Comparison of ENCODE assay signal across 9 mouse cellular contexts in genomic region chr15:5145196-5145945, GRCm38 (mm10). TPM values are rescaled to one million over a fixed set of nuclear protein-coding genes. Genes with fewer than 3 reads are reported as not detected.
A peak's percentile ranks its signal among the peaks of the same experiment; 100 is the strongest.
DNase-seq lines count a peak whose midpoint lies in the region; ATAC-seq and TF ChIP-seq lines count a peak whose summit lies in the region.
"Had no signal": no experiment of that assay in that cellular context is flagged by ENCODE, and none has a peak within 500 bp of the region (broad histone marks: within the 10 kb centered on the region; RNA-seq: fewer than 3 reads in every experiment).

No protein-coding gene starts in this region.

- no peak for TF ChIP-seq CTCF in gastrocnemius, adult 2 months (IDR thresholded peaks at IDR 0.05)

- no peaks in the 10 kb centered on the region for H3K36me3 ChIP-seq in forebrain, embryonic 11.5 days (ENCODE audit: control insufficient read depth, insufficient read depth, low read length)
- peaks cover 15% of the 10 kb centered on the region for H3K36me3 ChIP-seq in liver, embryonic 12.5 days

- H3K9me3 ChIP-seq in forebrain, embryonic 11.5 days (ENCODE audit: control insufficient read depth, low read length): no peaks in the 10 kb centered on the region
- no peaks in the 10 kb centered on the region for H3K9me3 ChIP-seq in liver, embryonic 12.5 days (replicated peaks)

- WGBS in forebrain, embryonic 11.5 days: 44% methylated on average over 9 of the region's 9 CpGs
- WGBS in liver, embryonic 12.5 days (ENCODE audit: insufficient replicate concordance): 51% methylated on average over 9 of the region's 9 CpGs

- H3K9ac ChIP-seq in forebrain, embryonic 11.5 days (ENCODE audit: low read length): no peak overlapping the region; the same call in 1 of the 2 replicates
- peak overlapping the region; percentile 98 for H3K9ac ChIP-seq in liver, embryonic 12.5 days

- H3K4me3 ChIP-seq in gastrocnemius, adult 2 months: peak overlapping the region; percentile 98
- peak overlapping the region; percentile 60 for H3K4me3 ChIP-seq in forebrain, embryonic 11.5 days (ENCODE audit: low read depth, low read length)
- peak overlapping the region; percentile 97 for H3K4me3 ChIP-seq in liver, embryonic 12.5 days

- intact Hi-C loops in gastrocnemius, adult 2 months (cut with DNase I): loop anchor here (2.0 kb wide), 1 partner anchor 29 kb away; the partner anchor contains the start of gene Rpl37
- intact Hi-C loops in gastrocnemius, postnatal 36 days (cut with DNase I): no loop called here

- H3K27me3 ChIP-seq in forebrain, embryonic 11.5 days (ENCODE audit: control insufficient read depth, insufficient read depth, low read length): no peaks in the 10 kb centered on the region
- H3K27me3 ChIP-seq in liver, embryonic 12.5 days (replicated peaks): no peaks in the 10 kb centered on the region

- ATAC-seq in forebrain, embryonic 11.5 days (replicated peaks; ENCODE audit: low FRiP score): no peak
- no peak for ATAC-seq in liver, embryonic 12.5 days

- H3K4me2 ChIP-seq in forebrain, embryonic 11.5 days (ENCODE audit: low read depth, low read length, severe bottlenecking): peak overlapping the region; percentile 70
- H3K4me2 ChIP-seq in liver, embryonic 12.5 days: peak overlapping the region; percentile 83

- no peak for DNase-seq in gastrocnemius, adult 2 months
- no peak for DNase-seq in gastrocnemius, postnatal 36 days
- DNase-seq in 416B (ENCODE audit: low read depth): peak; percentile 78
- DNase-seq in forebrain, embryonic 11.5 days (ENCODE audit: low spot score): no peak
- no peak for DNase-seq in right cerebral cortex, postnatal 36 days (ENCODE audit: low spot score in 2 of 2)
- no peak for DNase-seq in frontal cortex, adult 2 months (ENCODE audit: extremely low spot score in 1 of 2, low spot score in 1 of 2)
- DNase-seq in gastrocnemius, adult 18-20 months (ENCODE audit: low spot score): no peak
- DNase-seq: cerebellum, adult 11-12 months had no signal

- no peaks in the 10 kb centered on the region; the same call in 1 of the 2 replicates for H3K4me1 ChIP-seq in forebrain, embryonic 11.5 days (replicated peaks; ENCODE audit: control insufficient read depth, insufficient read depth, low read length)
- H3K4me1 ChIP-seq in liver, embryonic 12.5 days: peaks cover 66% of the 10 kb centered on the region

- H3K27ac ChIP-seq in gastrocnemius, adult 2 months: peak overlapping the region; percentile 35; the same call in 1 of the 2 replicates
- H3K27ac ChIP-seq in forebrain, embryonic 11.5 days (ENCODE audit: low read depth, low read length): no peak overlapping the region
- peak overlapping the region; percentile 96 for H3K27ac ChIP-seq in liver, embryonic 12.5 days

RNA-seq across cellular contexts. Expression of gene Prkaa1, which starts 1.7 kb away (rescaled TPM):
- total RNA-seq in gastrocnemius, adult 2 months (2021): 10 to 100 TPM; 10.0 to 12.7 TPM
- 1 to 10 TPM; 9.0 to 9.4 TPM for total RNA-seq in gastrocnemius, postnatal 36 days (2021)
- polyA plus RNA-seq in forebrain, embryonic 11.5 days (2014; fragmentation: Nextera tagmentation; extraction: Ambion mirVana): 15.7 and 16.3 TPM in 2 replicates
- polyA plus RNA-seq in liver, embryonic 12.5 days (2016; fragmentation: Nextera tagmentation; extraction: Ambion mirVana): 21.3 and 22.3 TPM in 2 replicates
- polyA plus RNA-seq in frontal cortex, adult 2 months (2012; rRNA removed): 13.0 and 14.1 TPM in 2 replicates
- 10 to 100 TPM; 10.2 to 10.8 TPM for total RNA-seq in gastrocnemius, adult 18-20 months (2021)

RNA-seq across cellular contexts. Expression of gene Rpl37, which starts 28.9 kb away (rescaled TPM):
- total RNA-seq in gastrocnemius, adult 2 months (2021): 100 to 1,000 TPM; 178 to 188 TPM
- 100 to 1,000 TPM; 140 to 189 TPM for total RNA-seq in gastrocnemius, postnatal 36 days (2021)
- polyA plus RNA-seq in forebrain, embryonic 11.5 days (2014; fragmentation: Nextera tagmentation; extraction: Ambion mirVana): 418 and 471 TPM in 2 replicates
- polyA plus RNA-seq in liver, embryonic 12.5 days (2016; fragmentation: Nextera tagmentation; extraction: Ambion mirVana): 532 and 540 TPM in 2 replicates
- polyA plus RNA-seq in frontal cortex, adult 2 months (2012; rRNA removed): 1,075 and 1,203 TPM in 2 replicates
- 100 to 1,000 TPM; 186 to 194 TPM for total RNA-seq in gastrocnemius, adult 18-20 months (2021)

RNA-seq across cellular contexts. Expression of gene Card6, which starts 37.0 kb away (rescaled TPM):
- total RNA-seq in gastrocnemius, adult 2 months (2021): 1 to 10 TPM; 1.9 to 2.0 TPM
- total RNA-seq in gastrocnemius, postnatal 36 days (2021): 1 to 10 TPM; 2.2 TPM
- polyA plus RNA-seq in forebrain, embryonic 11.5 days (2014; fragmentation: Nextera tagmentation; extraction: Ambion mirVana): 0.97 and 1.6 TPM in 2 replicates
- polyA plus RNA-seq in liver, embryonic 12.5 days (2016; fragmentation: Nextera tagmentation; extraction: Ambion mirVana): 0.85 and 1.0 TPM in 2 replicates
- polyA plus RNA-seq in frontal cortex, adult 2 months (2012; rRNA removed): 0.84 and 0.90 TPM in 2 replicates
- 1 to 10 TPM; 2.4 to 2.7 TPM for total RNA-seq in gastrocnemius, adult 18-20 months (2021)

RNA-seq across cellular contexts. Expression of gene Ttc33, which starts 40.0 kb away (rescaled TPM):
- total RNA-seq in gastrocnemius, adult 2 months (2021): 10 to 100 TPM; 61.6 to 67.4 TPM
- total RNA-seq in gastrocnemius, postnatal 36 days (2021): 10 to 100 TPM; 43.7 to 48.9 TPM
- polyA plus RNA-seq in forebrain, embryonic 11.5 days (2014; fragmentation: Nextera tagmentation; extraction: Ambion mirVana): 34.0 and 37.9 TPM in 2 replicates
- 18.9 and 19.1 TPM in 2 replicates for polyA plus RNA-seq in liver, embryonic 12.5 days (2016; fragmentation: Nextera tagmentation; extraction: Ambion mirVana)
- 46.5 and 52.7 TPM in 2 replicates for polyA plus RNA-seq in frontal cortex, adult 2 months (2012; rRNA removed)
- total RNA-seq in gastrocnemius, adult 18-20 months (2021): 10 to 100 TPM; 69.0 to 74.1 TPM
